Mouse (Mus musculus): ENCODE measurements around the gene Snrpa1. TPM values are rescaled to one million over a fixed set of nuclear protein-coding genes. Genes with fewer than 3 reads are reported as not detected.

Gene Snrpa1
- polyA plus RNA-seq, 1 experiment from 2014 or later = 193 TPM

GRCm38 (mm10) chr7:66107206-66107605 is 48.4 kb downstream of the Snrpa1 start:
- no peak overlapping the region for H3K27ac ChIP-seq (replicated peaks)
- H3K9me3 ChIP-seq = no peaks in the 10 kb centered on the region
- H3K9ac ChIP-seq (replicated peaks) = no peak overlapping the region
- peaks cover 19% of the 10 kb centered on the region for H3K27me3 ChIP-seq
- no peaks in the 10 kb centered on the region for H3K36me3 ChIP-seq
- peaks cover 18% of the 10 kb centered on the region for H3K4me1 ChIP-seq
- 81% methylated on average over 11 of the region's 11 CpGs for WGBS
- ATAC-seq (ENCODE audit: low FRiP score, low read depth) = no peak
- H3K4me3 ChIP-seq = no peak overlapping the region
- H3K4me2 ChIP-seq (replicated peaks) = no peak overlapping the region

- H3K9me3 ChIP-seq = no peaks in the 10 kb centered on the region
- H3K27ac ChIP-seq (replicated peaks) = no peak overlapping the region
- no peak overlapping the region for H3K9ac ChIP-seq (replicated peaks)
- peaks cover 22% of the 10 kb centered on the region for H3K4me1 ChIP-seq
- H3K27me3 ChIP-seq = peaks cover 19% of the 10 kb centered on the region
- no peak overlapping the region for H3K4me2 ChIP-seq (replicated peaks)
- ATAC-seq (ENCODE audit: low FRiP score, low read depth) = no peak
- H3K4me3 ChIP-seq = no peak overlapping the region
- H3K36me3 ChIP-seq = no peaks in the 10 kb centered on the region
- 9% methylated on average over 7 of the region's 7 CpGs for WGBS
Measured at GRCm38 (mm10) chr7:66107930-66108329, 49.1 kb downstream of the Snrpa1 start.

GRCm38 (mm10) chr7:66108961-66109854 is 50.4 kb downstream of the Snrpa1 start, which contains the start of gene Chsy1:
TSS of gene Chsy1 (plus strand) at chr7:66109515.
- peak within 1 kb of the TSS; percentile 88 for H3K4me2 ChIP-seq (replicated peaks)
- H3K27me3 ChIP-seq = peaks cover 19% of the 10 kb centered on the region
- no peaks in the 10 kb centered on the region for H3K36me3 ChIP-seq
- WGBS = under 1% methylated on average over 79 of the region's 123 CpGs
- H3K27ac ChIP-seq (replicated peaks) = peak within 1 kb of the TSS; percentile 96
- ATAC-seq (ENCODE audit: low FRiP score, low read depth) = peak; percentile 90
- H3K4me3 ChIP-seq = peak within 1 kb of the TSS; percentile 94
- peaks cover 30% of the 10 kb centered on the region for H3K4me1 ChIP-seq
- peak within 1 kb of the TSS; percentile 93 for H3K9ac ChIP-seq (replicated peaks)
- H3K9me3 ChIP-seq = no peaks in the 10 kb centered on the region

- no peaks in the 10 kb centered on the region for H3K36me3 ChIP-seq
- ATAC-seq (ENCODE audit: low FRiP score, low read depth) = peak; percentile 61
- peak overlapping the region; percentile 93 for H3K9ac ChIP-seq (replicated peaks)
- peaks cover 35% of the 10 kb centered on the region for H3K4me1 ChIP-seq
- peak overlapping the region; percentile 96 for H3K27ac ChIP-seq (replicated peaks)
- H3K27me3 ChIP-seq = peaks cover 13% of the 10 kb centered on the region
- H3K4me3 ChIP-seq = peak overlapping the region; percentile 94
- WGBS = under 1% methylated on average over 62 of the region's 77 CpGs
- no peaks in the 10 kb centered on the region for H3K9me3 ChIP-seq
- H3K4me2 ChIP-seq (replicated peaks) = peak overlapping the region; percentile 74
Measured at GRCm38 (mm10) chr7:66109855-66110635, 51.2 kb downstream of the Snrpa1 start.

- no peak for ATAC-seq (ENCODE audit: low FRiP score, low read depth)
- Histone ChIP-seq H3K27me3 (peaks cover 13% of the 10 kb centered on the region), H3K4me3 (peak overlapping the region; percentile 94), H3K4me1 (peaks cover 41% of the 10 kb centered on the region), H3K4me2 (replicated peaks) (peak overlapping the region; percentile 74), H3K36me3 (no peaks in the 10 kb centered on the region), H3K27ac (replicated peaks) (peak overlapping the region; percentile 96), H3K9ac (replicated peaks) (peak overlapping the region; percentile 93), H3K9me3 (no peaks in the 10 kb centered on the region)
- WGBS = 2% methylated on average over 10 of the region's 10 CpGs
Measured at GRCm38 (mm10) chr7:66110636-66111112, 51.9 kb downstream of the Snrpa1 start.

- Histone ChIP-seq H3K27ac (replicated peaks) (no peak overlapping the region), H3K4me1 (peaks cover 46% of the 10 kb centered on the region), H3K9ac (replicated peaks) (peak overlapping the region; percentile 93; the same call in 1 of the 2 replicates), H3K27me3 (peaks cover 13% of the 10 kb centered on the region), H3K36me3 (no peaks in the 10 kb centered on the region), H3K9me3 (no peaks in the 10 kb centered on the region), H3K4me2 (replicated peaks) (peak overlapping the region; percentile 74), H3K4me3 (peak overlapping the region; percentile 94)
- WGBS = 58% methylated on average over 10 of the region's 10 CpGs
- ATAC-seq (ENCODE audit: low FRiP score, low read depth) = no peak
Measured at GRCm38 (mm10) chr7:66111211-66111610, 52.4 kb downstream of the Snrpa1 start.

GRCm38 (mm10) chr7:66113561-66113960 is 54.8 kb downstream of the Snrpa1 start:
- Histone ChIP-seq H3K27me3 (no peaks in the 10 kb centered on the region), H3K4me2 (replicated peaks) (no peak overlapping the region), H3K9ac (replicated peaks) (no peak overlapping the region), H3K9me3 (no peaks in the 10 kb centered on the region), H3K36me3 (no peaks in the 10 kb centered on the region), H3K4me3 (no peak overlapping the region), H3K4me1 (peaks cover 54% of the 10 kb centered on the region), H3K27ac (replicated peaks) (no peak overlapping the region)
- WGBS = 91% methylated on average over 3 of the region's 3 CpGs
- ATAC-seq (ENCODE audit: low FRiP score, low read depth) = no peak

- Histone ChIP-seq H3K9ac (replicated peaks) (no peak overlapping the region), H3K9me3 (no peaks in the 10 kb centered on the region), H3K4me2 (replicated peaks) (no peak overlapping the region), H3K36me3 (no peaks in the 10 kb centered on the region), H3K27ac (replicated peaks) (no peak overlapping the region), H3K27me3 (no peaks in the 10 kb centered on the region), H3K4me1 (peaks cover 49% of the 10 kb centered on the region), H3K4me3 (no peak overlapping the region)
- no peak for ATAC-seq (ENCODE audit: low FRiP score, low read depth)
- 84% methylated on average over 11 of the region's 11 CpGs for WGBS
Measured at GRCm38 (mm10) chr7:66115821-66116343, 57.1 kb downstream of the Snrpa1 start.

- no peaks in the 10 kb centered on the region for H3K36me3 ChIP-seq
- H3K9me3 ChIP-seq = no peaks in the 10 kb centered on the region
- H3K27ac ChIP-seq (replicated peaks) = no peak overlapping the region
- H3K4me2 ChIP-seq (replicated peaks) = no peak overlapping the region
- H3K9ac ChIP-seq (replicated peaks) = no peak overlapping the region
- H3K4me3 ChIP-seq = no peak overlapping the region
- 88% methylated on average over 8 of the region's 8 CpGs for WGBS
- H3K27me3 ChIP-seq = no peaks in the 10 kb centered on the region
- peaks cover 48% of the 10 kb centered on the region for H3K4me1 ChIP-seq
- ATAC-seq (ENCODE audit: low FRiP score, low read depth) = no peak
Measured at GRCm38 (mm10) chr7:66116906-66117482, 58.2 kb downstream of the Snrpa1 start.

- H3K27ac ChIP-seq (replicated peaks) = no peak overlapping the region
- no peaks in the 10 kb centered on the region for H3K36me3 ChIP-seq
- H3K27me3 ChIP-seq = no peaks in the 10 kb centered on the region
- H3K9ac ChIP-seq (replicated peaks) = no peak overlapping the region
- no peak for ATAC-seq (ENCODE audit: low FRiP score, low read depth)
- WGBS = 85% methylated on average over 3 of the region's 3 CpGs
- no peak overlapping the region for H3K4me3 ChIP-seq
- H3K4me1 ChIP-seq = peaks cover 41% of the 10 kb centered on the region
- H3K9me3 ChIP-seq = no peaks in the 10 kb centered on the region
- no peak overlapping the region for H3K4me2 ChIP-seq (replicated peaks)
Measured at GRCm38 (mm10) chr7:66118046-66118445, 59.2 kb downstream of the Snrpa1 start.

- peaks cover 34% of the 10 kb centered on the region for H3K4me1 ChIP-seq
- 84% methylated on average over 7 of the region's 7 CpGs for WGBS
- H3K27ac ChIP-seq (replicated peaks) = no peak overlapping the region
- no peak overlapping the region for H3K9ac ChIP-seq (replicated peaks)
- H3K9me3 ChIP-seq = no peaks in the 10 kb centered on the region
- H3K27me3 ChIP-seq = no peaks in the 10 kb centered on the region
- no peak for ATAC-seq (ENCODE audit: low FRiP score, low read depth)
- H3K4me2 ChIP-seq (replicated peaks) = no peak overlapping the region
- no peak overlapping the region for H3K4me3 ChIP-seq
- H3K36me3 ChIP-seq = no peaks in the 10 kb centered on the region
Measured at GRCm38 (mm10) chr7:66118796-66119195, 60.0 kb downstream of the Snrpa1 start.

Data from midbrain, embryonic 12.5 days (tissue).